Mouse (Mus musculus) kidney, adult 2 months (tissue): ENCODE data around the gene Allc.

Source experiments
- CTCF ChIP-seq: fragments of 200-500 bp; conservative IDR thresholded peaks from 2 replicates; pipeline ENCODE4 v1.5.1; 2011; ENCODE audit warnings: low read depth, mild to moderate bottlenecking, control low read depth, low read length, moderate library complexity, mixed read lengths; ENCODE audit not compliant: insufficient read depth, insufficient read length
- POLR2A ChIP-seq: fragments of 200-500 bp; IDR thresholded peaks from one replicate; pipeline ENCODE4 v1.6.1; 2011; ENCODE audit warnings: low read depth, low read length, control low read depth

DNA sequence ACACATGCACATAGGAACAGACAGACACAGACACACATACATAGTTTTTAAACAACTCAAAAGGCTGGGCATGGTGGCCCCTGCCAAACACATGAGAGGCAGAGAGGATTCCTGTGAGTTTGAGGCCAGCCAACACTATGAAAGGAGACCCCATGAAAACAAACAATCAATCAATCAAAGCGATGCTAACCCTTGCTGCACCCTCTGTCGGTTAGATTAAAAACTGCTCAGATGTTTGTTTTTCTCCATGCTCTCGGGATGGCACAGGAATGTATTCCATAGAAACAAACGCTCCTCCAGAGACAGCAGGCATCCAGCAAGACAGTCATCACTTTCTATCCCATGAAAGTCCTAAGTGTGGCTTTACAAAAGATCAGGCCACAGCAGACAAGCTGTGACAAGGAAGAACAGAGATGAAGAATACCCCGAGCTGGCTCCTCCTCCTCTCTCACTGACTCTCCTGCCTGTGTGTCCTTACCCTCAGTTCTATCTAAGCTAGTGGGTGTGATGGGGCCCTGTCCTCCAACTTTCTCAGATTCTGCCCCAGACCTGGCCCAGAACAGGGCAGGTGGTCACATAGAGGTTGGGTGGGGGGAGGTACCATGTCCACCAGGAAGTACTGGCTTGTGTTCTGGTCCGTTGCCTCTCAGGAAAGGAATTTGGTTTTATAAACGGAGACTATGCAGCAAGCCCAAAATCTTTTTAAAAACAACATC lies 39.3 kb upstream of the Allc start:
- no peak for TF ChIP-seq POLR2A
- TF ChIP-seq CTCF, result no peak
